Mouse (Mus musculus): Measurements from ENCODE around the gene Car12.

Gene Car12

GRCm38 (mm10) chr9:66714022-66714515 is 583 bp downstream of the Car12 start:
- DNase-seq, result no peak

GRCm38 (mm10) chr9:66715361-66715760 is 1.9 kb downstream of the Car12 start:
- no peak for DNase-seq

- no peak for DNase-seq
Measured at GRCm38 (mm10) chr9:66716533-66716932, 3.0 kb downstream of the Car12 start.

GRCm38 (mm10) chr9:66720686-66721450 is 7.4 kb downstream of the Car12 start:
- DNase-seq, result no peak

- DNase-seq, result no peak
Measured at GRCm38 (mm10) chr9:66722187-66722868, 8.8 kb downstream of the Car12 start.

GRCm38 (mm10) chr9:66722869-66723272 is 9.4 kb downstream of the Car12 start:
- DNase-seq, result no peak

- no peak for DNase-seq
Measured at GRCm38 (mm10) chr9:66725591-66725990, 12.1 kb downstream of the Car12 start.

- DNase-seq, result no peak
Measured at GRCm38 (mm10) chr9:66727333-66727732, 13.8 kb downstream of the Car12 start.

GRCm38 (mm10) chr9:66730556-66730955 is 17.1 kb downstream of the Car12 start:
- DNase-seq, result no peak

- no peak for DNase-seq
Measured at GRCm38 (mm10) chr9:66731284-66731683, 17.8 kb downstream of the Car12 start.

- DNase-seq, result no peak
Measured at GRCm38 (mm10) chr9:66732791-66733691, 19.6 kb downstream of the Car12 start.

GRCm38 (mm10) chr9:66734568-66734967 is 21.1 kb downstream of the Car12 start:
- DNase-seq, result no peak

- no peak for DNase-seq
Measured at GRCm38 (mm10) chr9:66735122-66735521, 21.6 kb downstream of the Car12 start.

- no peak for DNase-seq
Measured at GRCm38 (mm10) chr9:66736016-66736415, 22.5 kb downstream of the Car12 start.

- DNase-seq, result no peak
Measured at GRCm38 (mm10) chr9:66736551-66736950, 23.1 kb downstream of the Car12 start.

- DNase-seq, result no peak
Measured at GRCm38 (mm10) chr9:66739516-66739915, 26.0 kb downstream of the Car12 start.

GRCm38 (mm10) chr9:66744531-66744930 is 31.0 kb downstream of the Car12 start:
- no peak for DNase-seq

- peak; percentile 15 for DNase-seq
Measured at GRCm38 (mm10) chr9:66748390-66748789, 34.9 kb downstream of the Car12 start.

- no peak for DNase-seq
Measured at GRCm38 (mm10) chr9:66752849-66753248, 39.4 kb downstream of the Car12 start.

GRCm38 (mm10) chr9:66760991-66761390 is 47.5 kb downstream of the Car12 start:
- no peak for DNase-seq

GRCm38 (mm10) chr9:66768721-66769120 is 55.2 kb downstream of the Car12 start:
- no peak for DNase-seq

- DNase-seq, result no peak
Measured at GRCm38 (mm10) chr9:66769275-66769674, 55.8 kb downstream of the Car12 start.

- no peak for DNase-seq
Measured at GRCm38 (mm10) chr9:66770701-66771100, 57.2 kb downstream of the Car12 start.

All from right cerebral cortex, postnatal 4 days (tissue).